Mouse (Mus musculus) ovary, adult 2 months (tissue): ENCODE measurements around the gene Dmrtb1. TPM values are rescaled to one million over a fixed set of nuclear protein-coding genes. Genes with fewer than 3 reads are reported as not detected.

Experiments used
- polyA plus RNA-seq: library from polyadenylated mRNA; depleted of rRNA; stranded (reverse); fragments of >200 nt; gene quantifications from 2 replicates; pipeline ENCODE4 v1.2.3, GENCODE M21; 2012; rRNA removed

Dmrtb1 gene
- polyA plus RNA-seq, result 0.52 and 0.56 TPM in 2 replicates

GRCm38 (mm10) chr4:107684130-107684529 is at the start of gene Dmrtb1:
Dmrtb1 (minus strand) TSS chr4:107684230.

Other genes with a start within 250 kb of the Dmrtb1 start
- gene Glis1, start 249.6 kb downstream of the Dmrtb1 start, polyA plus RNA-seq, result 5.5 and 6.4 TPM in 2 replicates
- 48.6 and 50.1 TPM in 2 replicates for gene Lrp8, start 118.0 kb upstream of the Dmrtb1 start, polyA plus RNA-seq
- gene Magoh, start 195.5 kb upstream of the Dmrtb1 start, polyA plus RNA-seq, result 12.1 and 16.0 TPM in 2 replicates
- 23.3 and 32.3 TPM in 2 replicates for gene 0610037L13Rik, start 205.6 kb upstream of the Dmrtb1 start, polyA plus RNA-seq
- gene Cpt2, start 239.4 kb upstream of the Dmrtb1 start, polyA plus RNA-seq, result 217 and 267 TPM in 2 replicates